Mouse (Mus musculus): ENCODE results near the gene Amer2.

The Amer2 gene

DNA sequence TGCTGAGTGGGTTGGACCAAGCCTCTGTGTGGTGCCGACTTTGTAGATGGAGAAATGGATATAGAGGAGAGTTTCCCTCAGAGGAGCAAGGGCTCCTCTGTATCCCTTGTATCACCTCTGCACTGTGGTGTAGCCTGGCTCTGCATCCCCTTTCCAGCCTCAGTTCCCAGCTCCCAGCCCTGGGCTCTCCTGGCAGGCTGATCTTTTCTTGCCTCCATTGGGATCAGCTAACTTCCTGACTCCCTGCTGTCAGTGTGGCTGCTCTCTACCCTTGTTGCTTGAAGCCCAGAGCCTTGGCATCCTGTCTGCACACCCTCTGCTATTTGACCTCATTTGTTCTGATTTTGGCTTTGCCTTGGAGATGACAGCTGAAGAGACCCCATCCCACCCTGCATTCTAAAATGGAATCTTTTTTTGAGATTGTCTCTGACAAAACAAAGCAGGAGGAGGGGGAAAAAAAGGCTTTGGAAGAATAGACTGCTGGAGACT lies at the start of gene Amer2:
Gene Amer2, plus strand, starts transcription at position 439 of the 489 bp plus-strand sequence.
- DNase-seq (ENCODE audit: low spot score in 2 of 2), result no peak

DNA sequence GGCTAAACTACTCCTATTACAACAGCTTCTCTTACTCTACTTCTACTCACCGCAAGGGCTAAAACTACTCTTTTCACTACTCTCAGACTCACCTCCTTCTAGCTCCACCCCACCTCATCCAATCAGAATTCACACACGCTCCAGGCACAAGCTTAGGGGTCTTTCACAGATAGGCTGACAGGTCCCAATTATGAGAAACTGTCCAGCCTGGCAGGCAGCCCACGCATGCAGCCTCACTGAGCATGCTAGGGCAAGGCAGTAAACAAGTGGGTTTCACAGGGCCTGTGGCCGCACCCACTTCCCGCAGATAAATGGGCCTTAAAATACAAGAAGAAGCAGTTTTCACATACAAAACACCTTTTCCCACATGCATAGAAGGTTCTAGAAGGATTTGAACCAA lies 33.1 kb upstream of the Amer2 start:
- DNase-seq (ENCODE audit: low spot score in 2 of 2), result peak in 1 of 2 experiments; percentile 33

DNA sequence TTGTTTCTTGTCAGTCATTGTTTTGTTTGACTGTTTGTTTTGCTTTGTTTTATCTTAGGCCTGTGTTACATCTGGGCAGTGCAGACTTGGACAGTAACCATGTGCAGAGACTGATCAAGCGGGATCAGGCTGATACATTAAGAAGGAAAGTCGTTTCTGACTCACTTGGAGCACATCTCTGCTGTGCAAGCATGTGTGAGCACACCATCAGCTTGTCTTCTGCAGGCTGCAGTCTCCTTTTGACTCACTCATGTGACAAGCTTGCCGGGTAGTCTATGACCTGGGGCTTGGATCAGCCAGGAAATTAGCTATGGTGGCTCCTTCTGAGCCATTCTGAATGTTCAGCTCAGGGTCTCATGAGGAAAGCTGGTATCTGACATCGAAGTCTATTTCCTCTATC lies 32.5 kb upstream of the Amer2 start:
- DNase-seq (ENCODE audit: low spot score in 2 of 2), result peak in 1 of 2 experiments; percentile 44

DNA sequence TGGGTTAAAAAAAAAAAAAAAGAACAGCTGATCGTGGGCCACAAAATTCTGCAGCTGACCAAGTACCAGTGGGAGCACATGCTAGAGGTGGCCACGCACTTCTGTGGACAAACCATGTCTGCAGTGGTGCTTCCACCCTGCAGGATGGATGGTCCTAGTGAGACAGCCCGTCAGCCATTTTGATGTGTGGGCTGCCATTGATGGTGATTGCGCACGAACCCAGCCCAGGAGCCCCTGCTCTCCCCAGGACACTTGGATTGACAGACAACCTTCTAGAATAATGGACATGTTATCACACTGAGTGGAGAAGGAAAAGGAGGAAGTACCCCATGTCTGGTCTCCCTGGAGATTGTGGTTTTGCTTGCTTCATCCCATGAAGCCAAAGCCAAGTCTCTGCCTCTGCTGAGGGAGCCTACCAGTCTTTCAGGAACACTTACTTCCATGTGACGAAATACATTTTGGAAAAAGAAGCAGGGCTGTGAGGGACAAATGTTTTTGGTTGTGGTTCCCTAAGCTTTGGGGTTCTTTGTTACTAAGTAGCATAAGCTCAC lies 27.7 kb upstream of the Amer2 start:
- DNase-seq (ENCODE audit: low spot score in 2 of 2), result peak; percentile 6 to 51

DNA sequence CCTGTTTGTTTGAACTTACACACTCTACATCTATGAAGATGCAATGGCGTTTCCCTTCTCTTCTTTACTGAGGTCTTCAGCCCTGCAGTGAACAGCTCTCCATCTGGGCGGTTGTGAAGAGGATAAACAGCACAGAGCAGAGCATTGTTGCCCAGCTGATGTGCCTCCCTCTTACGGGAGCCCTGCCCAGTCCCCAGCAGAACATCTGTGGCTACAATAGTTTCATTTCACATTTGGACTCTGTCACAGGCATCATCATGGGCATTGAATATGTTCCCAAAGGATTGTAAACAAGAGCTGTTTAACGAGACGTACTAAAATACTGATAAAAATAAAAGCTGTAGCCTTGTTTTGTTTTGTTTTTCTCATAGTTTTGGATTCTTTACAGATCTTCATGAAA lies 14.7 kb upstream of the Amer2 start:
- peak in 1 of 2 experiments; percentile 26 for DNase-seq (ENCODE audit: low spot score in 2 of 2)

DNA sequence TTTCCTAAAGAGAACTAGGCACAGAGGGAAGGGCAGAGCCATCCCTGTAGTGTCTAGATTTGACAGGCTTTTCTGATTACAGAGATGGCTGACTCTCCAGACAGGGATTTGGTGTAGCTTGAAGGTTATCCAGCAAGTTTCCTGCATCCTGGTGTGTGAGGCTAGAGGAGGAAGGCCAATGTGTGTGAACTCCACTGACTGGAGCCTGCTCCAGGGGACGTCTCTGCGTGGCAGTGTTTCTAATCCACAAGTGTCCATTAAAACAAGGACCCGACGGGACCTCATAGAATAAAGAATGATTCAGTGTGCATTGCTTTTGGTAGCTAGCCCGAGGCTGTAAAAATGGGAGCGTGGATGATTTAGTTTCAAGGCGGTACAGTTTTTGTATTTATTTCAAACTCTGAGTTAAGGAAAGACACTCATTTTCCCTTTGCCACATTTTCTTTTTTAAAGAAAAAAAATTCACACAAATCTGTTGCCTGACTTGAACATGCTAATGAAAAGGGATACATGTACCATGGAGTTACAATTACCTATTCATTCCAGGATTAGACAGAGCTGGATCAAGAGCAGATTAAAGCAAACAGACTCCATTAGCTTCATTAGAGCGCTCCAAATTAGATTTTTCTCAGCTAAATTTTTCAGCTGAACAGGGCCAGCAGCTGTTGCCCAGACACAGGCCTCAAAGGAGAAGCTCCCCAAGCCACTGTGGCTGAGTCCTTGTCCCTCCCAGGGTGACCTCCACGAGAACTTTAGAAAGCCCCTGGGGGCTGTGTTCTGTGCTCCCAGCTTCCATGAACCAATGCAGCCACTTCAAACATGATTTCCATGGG lies 11.5 kb upstream of the Amer2 start:
- no peak for DNase-seq (ENCODE audit: low spot score in 2 of 2)

DNA sequence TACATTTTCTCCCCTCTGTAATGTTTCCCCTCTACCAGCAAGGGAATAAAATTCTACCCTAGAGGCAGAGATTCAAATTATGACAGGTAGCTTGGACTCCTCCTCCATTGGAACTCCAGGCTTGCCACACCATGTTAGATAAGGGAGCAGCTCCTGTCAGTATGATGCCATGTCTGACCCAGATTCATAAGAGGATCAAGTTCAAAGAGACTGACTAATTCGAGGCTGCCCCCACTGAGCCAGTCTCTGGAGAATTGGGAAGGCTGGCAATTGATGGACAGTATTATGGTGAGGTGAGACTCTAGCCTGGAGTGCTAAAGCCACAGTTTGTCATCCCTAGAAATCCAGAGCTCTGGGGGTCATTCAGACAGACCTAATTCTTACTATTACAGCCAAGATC lies 6.3 kb upstream of the Amer2 start:
- no peak for DNase-seq (ENCODE audit: low spot score in 2 of 2)

DNA sequence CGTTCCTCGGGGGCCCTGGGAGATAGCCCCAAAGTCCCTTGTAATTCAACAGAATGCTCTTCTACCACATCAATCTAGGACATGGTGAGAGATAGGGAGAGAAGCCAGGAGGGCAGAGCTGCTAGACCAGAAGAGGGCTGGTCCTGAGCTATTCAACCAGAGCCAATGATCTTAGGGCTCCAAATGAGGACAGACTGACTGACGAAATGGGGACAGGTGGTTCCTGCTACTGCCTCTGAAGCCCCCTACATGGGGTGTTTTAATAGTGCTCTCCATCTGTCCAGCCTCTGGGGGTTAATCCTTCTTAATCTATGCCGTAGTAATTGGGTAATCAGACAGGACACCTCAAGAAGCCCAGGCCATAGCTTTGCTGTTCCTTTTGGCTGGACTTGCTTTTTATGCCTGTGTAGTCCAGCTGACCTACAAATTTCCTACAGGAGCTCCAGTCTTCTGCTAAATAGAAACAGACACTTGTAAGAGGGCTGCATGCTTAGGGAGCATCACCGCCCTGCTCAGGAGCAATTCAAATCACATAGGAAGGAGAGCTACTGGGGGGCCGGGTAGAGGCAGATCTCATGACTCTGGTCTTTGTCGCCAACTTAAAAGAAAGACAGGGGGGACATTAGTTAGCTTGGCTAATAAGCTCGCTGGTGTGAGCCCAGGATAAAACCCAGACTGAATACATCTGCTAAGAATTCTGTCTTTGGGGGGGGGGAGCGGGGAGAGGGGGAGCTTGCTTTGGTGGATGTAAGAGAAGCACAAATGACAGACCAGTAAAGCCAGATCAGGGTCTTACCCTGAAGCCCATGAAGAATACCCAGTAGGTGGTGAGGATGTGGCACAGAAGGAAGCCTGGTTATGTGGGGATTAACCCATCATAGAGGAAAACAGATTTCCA lies 4.0 kb upstream of the Amer2 start:
- no peak for DNase-seq (ENCODE audit: low spot score in 2 of 2)

DNA sequence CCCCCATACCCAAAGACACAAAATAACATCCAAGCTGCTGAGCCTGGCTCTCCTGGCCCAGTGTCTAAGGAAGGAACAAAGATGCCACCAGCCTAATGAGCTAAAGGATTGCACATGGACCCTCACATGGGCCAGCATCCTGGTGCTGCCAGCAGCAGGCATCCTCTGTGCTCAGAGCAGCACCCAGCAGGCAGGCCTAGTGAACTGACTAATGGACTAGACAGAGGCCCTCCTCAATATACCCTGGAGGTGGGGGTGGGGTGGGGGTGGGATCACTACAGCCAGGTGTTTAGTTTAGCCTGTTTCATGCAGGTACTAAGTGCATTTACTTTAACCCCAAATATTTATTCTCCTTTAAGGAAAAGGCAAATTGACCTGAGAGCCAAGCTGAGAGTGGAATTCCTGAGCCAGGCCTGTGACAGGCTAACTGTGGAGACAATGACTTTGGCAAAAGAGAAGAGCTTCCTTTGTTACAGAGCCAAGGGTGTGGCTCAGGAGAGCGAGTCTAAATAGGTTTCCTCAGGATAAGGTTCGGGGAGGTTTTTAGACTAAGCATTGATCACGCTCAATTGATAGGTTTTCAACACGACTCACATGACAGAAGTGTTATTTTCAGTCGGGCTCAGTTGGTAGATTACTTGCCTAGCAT lies 3.3 kb upstream of the Amer2 start:
- no peak for DNase-seq (ENCODE audit: low spot score in 2 of 2)

DNA sequence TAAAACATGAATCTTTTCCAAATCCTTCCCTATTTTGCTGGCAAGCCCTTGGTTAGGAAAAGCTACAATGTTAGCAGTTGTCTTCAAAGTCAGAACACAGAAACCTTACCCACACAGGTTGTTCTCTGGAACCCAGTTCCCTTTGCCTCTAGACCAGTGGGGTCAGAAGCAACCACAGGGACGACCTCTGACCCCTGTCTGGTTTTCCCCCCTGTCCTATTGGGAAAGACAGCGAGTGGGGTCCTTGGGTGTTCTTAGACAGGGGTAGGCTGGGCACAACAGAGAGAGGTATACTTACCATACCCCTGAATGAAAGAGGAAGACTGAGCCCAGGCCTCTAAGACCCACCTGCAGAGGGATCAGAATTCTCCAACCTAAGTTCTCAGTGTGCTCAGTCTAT lies 4.0 kb downstream of the Amer2 start:
- no peak for DNase-seq (ENCODE audit: low spot score in 2 of 2)

DNA sequence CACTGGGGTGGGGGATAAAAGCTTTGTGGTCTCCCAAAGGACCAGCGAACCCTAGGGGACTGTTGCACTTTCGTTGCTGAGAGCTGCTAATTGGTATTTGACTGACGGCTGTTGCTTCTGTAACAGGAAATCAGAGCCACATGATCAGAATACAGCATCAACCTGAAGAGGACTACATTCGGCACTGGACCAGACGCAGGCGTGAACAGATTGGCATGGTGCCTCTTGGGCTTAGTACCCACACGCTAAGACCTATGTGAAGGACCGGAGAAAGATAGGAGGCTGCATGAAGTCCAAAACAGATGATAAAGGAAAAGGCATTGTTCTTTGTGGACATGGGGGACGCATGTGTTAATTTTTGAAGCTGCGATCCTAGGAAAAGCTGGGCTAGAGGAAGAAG lies 4.5 kb downstream of the Amer2 start:
- no peak for DNase-seq (ENCODE audit: low spot score in 2 of 2)

DNA sequence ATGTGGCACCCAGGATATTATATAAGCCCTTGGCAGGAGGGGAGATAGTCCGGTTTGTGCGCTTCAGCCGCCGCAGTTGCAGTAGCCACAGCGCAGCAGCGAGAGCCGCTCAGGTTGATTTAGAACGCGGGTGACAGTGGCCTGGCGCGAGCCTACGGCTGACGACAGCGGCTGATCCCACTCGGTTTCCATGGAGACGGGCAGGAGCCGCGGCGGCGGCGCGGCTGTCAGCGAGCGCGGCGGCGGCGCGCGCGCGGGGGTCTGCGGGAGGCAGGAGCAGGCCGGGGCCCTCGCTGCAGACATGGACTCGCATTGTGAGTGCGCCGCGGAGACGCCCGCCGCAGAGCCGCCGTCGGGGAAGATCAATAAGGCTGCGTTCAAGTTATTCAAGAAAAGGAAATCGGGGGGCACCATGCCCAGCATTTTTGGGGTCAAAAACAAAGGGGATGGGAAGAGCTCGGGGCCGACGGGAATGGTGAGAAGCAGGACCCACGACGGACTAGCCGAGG lies 5.1 kb downstream of the Amer2 start:
- DNase-seq (ENCODE audit: low spot score in 2 of 2), result no peak

DNA sequence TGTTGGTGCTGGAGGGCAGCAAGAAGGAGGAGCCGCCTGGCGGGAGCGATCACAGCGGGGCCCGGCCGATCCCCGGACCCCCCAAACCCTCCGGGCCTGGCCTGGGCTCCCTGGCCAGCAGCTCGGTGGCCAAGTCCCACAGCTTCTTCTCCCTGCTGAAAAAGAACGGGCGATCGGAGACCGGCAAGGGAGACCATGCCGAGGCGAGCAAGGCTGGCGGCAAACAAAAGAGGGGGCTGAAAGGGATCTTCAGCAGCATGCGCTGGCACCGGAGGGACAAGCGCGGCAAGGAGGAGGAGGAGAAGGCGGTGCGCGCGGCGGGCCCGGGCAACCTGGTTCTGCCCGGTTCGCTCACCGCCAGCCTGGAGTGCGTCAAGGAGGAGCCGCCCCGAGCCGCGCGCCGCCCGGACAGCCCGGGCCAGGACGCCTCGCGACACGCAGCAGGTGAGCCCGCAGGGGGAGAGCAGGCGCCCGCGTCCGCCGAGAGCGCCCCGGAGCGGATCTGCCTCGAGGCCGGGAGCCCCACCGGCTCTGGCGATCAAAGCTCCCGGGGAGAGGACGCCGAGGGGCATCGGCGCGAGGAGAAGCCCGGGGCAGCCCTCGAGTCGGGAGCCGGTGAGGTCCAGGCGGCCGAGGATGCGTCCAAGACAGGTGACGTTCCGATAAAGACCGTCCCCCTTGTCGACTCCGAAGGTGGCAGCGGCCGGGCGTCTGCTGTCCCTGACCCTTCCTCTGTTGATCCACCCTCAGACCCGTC lies 5.7 kb downstream of the Amer2 start:
- peak in 1 of 2 experiments; percentile 64 for DNase-seq (ENCODE audit: low spot score in 2 of 2)

DNA sequence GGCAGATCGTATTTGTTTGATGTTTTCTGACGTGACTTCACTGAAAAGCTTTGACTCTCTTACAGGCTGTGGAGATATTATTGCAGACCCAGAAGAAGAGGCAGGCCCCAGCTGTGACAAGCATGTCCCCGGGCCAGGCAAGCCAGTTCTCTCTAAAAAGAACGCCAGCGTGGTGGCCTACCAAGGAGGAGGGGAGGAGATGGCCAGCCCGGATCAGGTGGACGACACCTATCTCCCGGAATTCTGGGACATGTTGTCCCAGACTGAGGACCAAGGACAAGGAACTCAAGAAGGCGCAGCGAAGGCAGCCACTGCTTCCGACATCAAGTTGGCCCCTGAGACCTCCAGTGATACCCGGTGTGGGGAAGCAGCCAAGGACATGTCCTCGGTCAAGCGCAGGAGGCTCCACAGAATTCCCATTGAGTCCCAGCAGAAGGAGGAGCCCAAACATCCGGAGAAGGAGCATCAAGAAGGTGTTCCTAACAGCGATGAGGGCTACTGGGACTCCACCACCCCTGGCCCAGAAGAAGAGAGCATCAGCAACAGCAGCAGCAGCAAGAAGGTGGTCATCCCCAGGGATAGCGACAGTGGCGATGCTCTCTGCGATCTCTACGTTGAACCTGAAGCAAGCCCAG lies 6.4 kb downstream of the Amer2 start:
- no peak for DNase-seq (ENCODE audit: low spot score in 2 of 2)

DNA sequence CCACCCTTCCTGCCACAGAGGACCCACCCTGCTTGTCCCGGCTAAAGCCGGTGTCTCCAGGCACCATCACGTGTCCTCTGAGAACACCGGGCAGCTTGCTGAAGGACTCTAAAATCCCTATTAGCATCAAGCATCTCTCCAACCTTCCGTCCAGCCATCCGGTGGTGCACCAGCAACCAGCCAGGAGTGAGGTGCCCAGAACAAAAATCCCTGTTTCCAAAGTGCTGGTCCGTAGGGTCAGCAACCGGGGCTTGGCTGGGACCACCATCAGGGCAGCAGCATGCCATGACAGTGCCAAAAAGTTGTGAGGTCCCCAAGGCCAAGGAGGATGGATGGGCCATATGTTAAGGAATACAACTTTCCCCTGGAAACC lies 6.9 kb downstream of the Amer2 start:
- DNase-seq (ENCODE audit: low spot score in 2 of 2), result no peak

DNA sequence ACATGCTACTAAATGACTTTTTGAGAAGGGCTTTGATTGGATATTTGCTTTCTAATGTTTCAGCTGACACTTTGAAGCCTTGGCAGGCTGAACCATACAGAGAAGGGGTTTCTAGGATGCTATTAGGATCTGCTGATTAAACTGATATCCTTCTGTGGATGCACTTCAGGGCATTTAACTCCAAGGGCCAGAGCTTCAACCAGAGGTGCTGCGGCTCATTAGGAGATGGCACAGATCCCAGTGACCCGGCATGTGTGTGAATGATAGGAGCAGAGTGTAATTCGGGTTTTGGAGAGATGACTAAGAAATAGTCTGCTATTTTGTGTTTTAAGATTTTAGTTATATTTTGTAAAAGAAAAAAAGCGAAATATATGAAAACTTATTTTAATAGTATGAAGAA lies 8.6 kb downstream of the Amer2 start:
- no peak for DNase-seq (ENCODE audit: low spot score in 2 of 2)

DNA sequence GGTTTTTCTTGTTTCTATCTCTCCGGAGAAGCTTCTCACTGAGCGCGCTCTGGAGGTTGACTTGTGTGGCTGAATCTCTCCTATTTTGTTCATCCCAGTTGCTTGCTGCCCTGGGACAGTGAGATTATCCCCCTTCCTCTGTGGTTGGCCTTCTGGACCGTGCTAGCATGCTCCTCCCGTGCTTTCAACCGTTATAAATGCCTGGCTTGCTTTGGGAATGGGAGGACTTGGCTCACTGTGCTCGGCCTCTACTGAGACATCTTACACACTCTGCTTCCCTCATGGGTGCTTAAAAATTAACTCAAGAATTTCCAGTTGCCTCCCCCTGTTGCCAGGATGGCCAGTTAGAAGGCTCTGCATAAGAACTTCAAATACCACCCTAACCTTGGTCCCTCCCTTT lies 10.8 kb downstream of the Amer2 start:
- no peak for DNase-seq (ENCODE audit: low spot score in 2 of 2)

DNA sequence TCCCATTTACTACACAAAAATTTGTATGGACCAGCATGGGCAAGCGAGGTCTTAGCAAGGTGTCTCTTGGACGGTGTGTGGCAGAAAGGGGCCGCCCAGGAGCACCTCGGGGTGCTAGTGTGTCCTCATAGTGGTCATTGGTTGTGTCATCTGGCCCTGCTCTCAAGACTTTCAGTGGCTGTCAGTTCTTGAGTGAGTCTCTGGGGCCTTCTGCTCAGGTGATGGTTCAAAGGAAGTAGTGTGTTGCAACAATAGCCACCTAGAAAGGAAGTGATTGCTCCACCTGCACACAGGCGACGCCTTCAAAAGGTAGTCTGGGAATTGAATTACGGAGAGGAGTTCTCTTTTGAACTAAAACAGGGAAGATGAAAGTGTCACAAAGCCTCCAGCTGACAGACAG lies 11.2 kb downstream of the Amer2 start:
- peak in 1 of 2 experiments; percentile 24 for DNase-seq (ENCODE audit: low spot score in 2 of 2)

DNA sequence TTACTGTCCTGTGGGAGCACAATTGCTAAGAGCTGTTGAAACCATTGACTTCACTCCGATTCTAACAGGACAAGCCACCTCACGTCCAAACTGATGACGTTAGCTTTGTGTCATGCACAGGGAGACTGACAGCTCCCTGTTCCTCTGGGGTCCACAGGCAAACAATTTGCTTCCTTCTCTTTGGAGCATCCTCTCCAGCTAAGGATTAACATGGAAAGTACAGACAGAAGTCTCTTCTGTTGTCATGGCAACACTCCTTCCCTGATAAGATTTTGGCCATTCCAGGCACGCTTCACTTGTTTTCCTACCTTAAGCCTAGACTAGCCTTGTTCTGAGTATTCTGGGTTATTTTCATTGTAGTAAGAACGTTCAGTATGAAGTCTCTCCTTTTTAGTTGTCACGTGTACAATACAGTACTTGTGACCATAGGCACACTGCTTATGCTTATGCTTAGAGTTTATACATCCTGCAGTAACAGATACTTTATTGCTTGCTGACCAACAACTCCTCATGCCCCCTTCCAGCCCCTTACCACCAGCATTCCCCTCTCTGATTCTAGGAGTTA lies 12.1 kb downstream of the Amer2 start:
- DNase-seq (ENCODE audit: low spot score in 2 of 2), result no peak
